26 mouse cellular contexts compared by ENCODE assay signal in genomic region chr11:22883676-22884075, GRCm38 (mm10). TPM values are rescaled to one million over a fixed set of nuclear protein-coding genes. Genes with fewer than 3 reads are reported as not detected.
A peak's percentile ranks its signal among the peaks of the same experiment; 100 is the strongest.
DNase-seq lines count a peak whose midpoint lies in the region; ATAC-seq and TF ChIP-seq lines count a peak whose summit lies in the region.
"Had no signal": no experiment of that assay in that cellular context is flagged by ENCODE, and none has a peak within 500 bp of the region (broad histone marks: within the 10 kb centered on the region; RNA-seq: fewer than 3 reads in every experiment).

No protein-coding gene starts in this region.

- H3K4me3 ChIP-seq in liver, adult 2 months (ENCODE audit: insufficient read depth, low read depth, low read length): no peak overlapping the region
- no peak overlapping the region for H3K4me3 ChIP-seq in liver, embryonic 12.5 days
- H3K4me3 ChIP-seq in forebrain, embryonic 12.5 days (replicated peaks): no peak overlapping the region
- no peak overlapping the region for H3K4me3 ChIP-seq in forebrain, embryonic 13.5 days
- H3K4me3 ChIP-seq: gastrocnemius, adult 2 months; heart, embryonic 15.5 days; hindbrain, embryonic 15.5 days; neural tube, embryonic 15.5 days had no signal

- H3K4me1 ChIP-seq in liver, adult 2 months (ENCODE audit: control insufficient read depth, insufficient read depth, low read length): peaks cover 5% of the 10 kb centered on the region
- no peaks in the 10 kb centered on the region for H3K4me1 ChIP-seq in liver, embryonic 12.5 days
- H3K4me1 ChIP-seq in forebrain, embryonic 12.5 days: no peaks in the 10 kb centered on the region
- no peaks in the 10 kb centered on the region for H3K4me1 ChIP-seq in forebrain, embryonic 13.5 days
- H3K4me1 ChIP-seq: heart, embryonic 15.5 days; hindbrain, embryonic 15.5 days; neural tube, embryonic 15.5 days had no signal

- H3K4me2 ChIP-seq in liver, embryonic 12.5 days: no peak overlapping the region
- H3K4me2 ChIP-seq in forebrain, embryonic 12.5 days: no peak overlapping the region
- H3K4me2 ChIP-seq in forebrain, embryonic 13.5 days: no peak overlapping the region
- H3K4me2 ChIP-seq: heart, embryonic 15.5 days; hindbrain, embryonic 15.5 days; midbrain, embryonic 11.5 days; neural tube, embryonic 15.5 days had no signal

- no peak for TF ChIP-seq CTCF in liver, adult 2 months (IDR thresholded peaks at IDR 0.05; ENCODE audit: low read depth, low read length)

- H3K27me3 ChIP-seq in liver, adult 2 months (ENCODE audit: control insufficient read depth, insufficient read depth, low read length): no peaks in the 10 kb centered on the region
- no peaks in the 10 kb centered on the region for H3K27me3 ChIP-seq in liver, embryonic 12.5 days (replicated peaks)
- no peaks in the 10 kb centered on the region for H3K27me3 ChIP-seq in forebrain, embryonic 12.5 days
- no peaks in the 10 kb centered on the region for H3K27me3 ChIP-seq in forebrain, embryonic 13.5 days
- H3K27me3 ChIP-seq: heart, embryonic 15.5 days; hindbrain, embryonic 15.5 days; neural tube, embryonic 15.5 days; Patski had no signal

- ATAC-seq in liver, embryonic 12.5 days: no peak
- no peak for ATAC-seq in erythroid progenitor cell, adult 5-6 weeks (replicated peaks; ENCODE audit: low FRiP score, poor library complexity, severe bottlenecking)
- ATAC-seq in forebrain, embryonic 12.5 days (ENCODE audit: low FRiP score): no peak
- no peak for ATAC-seq in forebrain, embryonic 13.5 days
- ATAC-seq: forebrain, embryonic 14.5 days; Patski had no signal

- H3K27ac ChIP-seq in liver, adult 2 months (replicated peaks; ENCODE audit: insufficient read depth, low read depth, low read length): peak overlapping the region; percentile 68
- H3K27ac ChIP-seq in liver, embryonic 12.5 days: no peak overlapping the region
- H3K27ac ChIP-seq in forebrain, embryonic 12.5 days: no peak overlapping the region
- no peak overlapping the region for H3K27ac ChIP-seq in forebrain, embryonic 13.5 days
- H3K27ac ChIP-seq: gastrocnemius, adult 2 months; heart, embryonic 15.5 days; hindbrain, embryonic 15.5 days; neural tube, embryonic 15.5 days had no signal

- no peak for TF ChIP-seq POLR2A in liver, adult 2 months (IDR thresholded peaks at IDR 0.05; ENCODE audit: extremely low read depth, insufficient read depth, low read length)

- H3K9me3 ChIP-seq in liver, embryonic 12.5 days (replicated peaks): no peaks in the 10 kb centered on the region
- no peaks in the 10 kb centered on the region for H3K9me3 ChIP-seq in forebrain, embryonic 12.5 days
- no peaks in the 10 kb centered on the region for H3K9me3 ChIP-seq in forebrain, embryonic 13.5 days (replicated peaks)
- H3K9me3 ChIP-seq: G1E; heart, embryonic 15.5 days; hindbrain, embryonic 15.5 days; neural tube, embryonic 15.5 days had no signal

- WGBS in liver, adult 2 months: 28% methylated on average over 2 of the region's 2 CpGs
- 61% methylated on average over 2 of the region's 2 CpGs for WGBS in liver, embryonic 12.5 days (ENCODE audit: insufficient replicate concordance)
- WGBS in forebrain, embryonic 12.5 days: 79% methylated on average over 2 of the region's 2 CpGs
- 84% methylated on average over 2 of the region's 2 CpGs for WGBS in forebrain, embryonic 13.5 days

- H3K79me2 ChIP-seq in liver, adult 2 months (ENCODE audit: control insufficient read depth, insufficient read depth, low read length): no peaks in the 10 kb centered on the region

- no peaks in the 10 kb centered on the region for H3K36me3 ChIP-seq in liver, adult 2 months (ENCODE audit: control insufficient read depth, insufficient read depth, low read length)
- no peaks in the 10 kb centered on the region for H3K36me3 ChIP-seq in liver, embryonic 12.5 days
- H3K36me3 ChIP-seq in forebrain, embryonic 12.5 days (replicated peaks): no peaks in the 10 kb centered on the region
- H3K36me3 ChIP-seq in forebrain, embryonic 13.5 days (ENCODE audit: poor library complexity, severe bottlenecking): no peaks in the 10 kb centered on the region
- H3K36me3 ChIP-seq: G1E; heart, embryonic 15.5 days; hindbrain, embryonic 15.5 days; neural tube, embryonic 15.5 days had no signal

- DNase-seq in liver, adult 2 months (ENCODE audit: extremely low read depth, low read depth, low spot score): peak; percentile 91
- peak; percentile 61 to 72 for DNase-seq in kidney, adult 8-10 months
- peak; percentile 52 to 73 for DNase-seq in kidney, postnatal 25 days
- DNase-seq: adrenal gland, adult 2 months; B cell, adult 2 months; cerebellum, adult 11-12 months; cerebellum, postnatal 14 days; gastrocnemius, adult 2 months; heart, postnatal 4 days; layer of hippocampus, adult 9-11 months; lung, adult 2 months; lung, postnatal 14 days; right cerebral cortex, adult 18-20 months; right cerebral cortex, postnatal 4 days; thymus, adult 2 months had no signal

- H3K9ac ChIP-seq in liver, adult 2 months (ENCODE audit: low read depth, low read length): no peak overlapping the region
- no peak overlapping the region for H3K9ac ChIP-seq in liver, embryonic 12.5 days
- no peak overlapping the region for H3K9ac ChIP-seq in forebrain, embryonic 12.5 days
- H3K9ac ChIP-seq in forebrain, embryonic 13.5 days: no peak overlapping the region
- H3K9ac ChIP-seq: heart, embryonic 15.5 days; hindbrain, embryonic 15.5 days; neural tube, embryonic 15.5 days had no signal

RNA-seq across cellular contexts. Expression of gene B3gnt2, which starts 22.9 kb away (rescaled TPM):
- total RNA-seq in liver, adult 2 months (2014; rRNA removed): 8.1 and 8.5 TPM in 2 replicates
- polyA plus RNA-seq in liver, adult 2 months (2012; rRNA removed): 5.6 and 6.2 TPM in 2 replicates
- polyA plus RNA-seq in liver, embryonic 12.5 days (2016; fragmentation: Nextera tagmentation; extraction: Ambion mirVana): 4.8 and 5.5 TPM in 2 replicates
- total RNA-seq in erythroid progenitor cell, adult 5-6 weeks (2015; ENCODE audit: low replicate concordance): 0.42 TPM in 1 of 2 replicates, not detected in the other
- total RNA-seq in erythroid progenitor cell, adult 5-6 weeks (2017; ENCODE audit: low replicate concordance): 4.4 and 11.2 TPM in 2 replicates
- polyA plus RNA-seq in forebrain, embryonic 12.5 days (2016; fragmentation: Nextera tagmentation; extraction: Ambion mirVana): 2.6 and 3.5 TPM in 2 replicates
- polyA plus RNA-seq in forebrain, embryonic 13.5 days (2015; fragmentation: Nextera tagmentation; extraction: Ambion mirVana): 2.0 and 2.2 TPM in 2 replicates
